Mouse (Mus musculus): ENCODE data around the gene Gm20696. TPM values are rescaled to one million over a fixed set of nuclear protein-coding genes. Genes with fewer than 3 reads are reported as not detected.

Gene Gm20696
- total and polyA plus RNA-seq, 3 experiments: 1.5 to 7.1 TPM; not detected in 1

DNA sequence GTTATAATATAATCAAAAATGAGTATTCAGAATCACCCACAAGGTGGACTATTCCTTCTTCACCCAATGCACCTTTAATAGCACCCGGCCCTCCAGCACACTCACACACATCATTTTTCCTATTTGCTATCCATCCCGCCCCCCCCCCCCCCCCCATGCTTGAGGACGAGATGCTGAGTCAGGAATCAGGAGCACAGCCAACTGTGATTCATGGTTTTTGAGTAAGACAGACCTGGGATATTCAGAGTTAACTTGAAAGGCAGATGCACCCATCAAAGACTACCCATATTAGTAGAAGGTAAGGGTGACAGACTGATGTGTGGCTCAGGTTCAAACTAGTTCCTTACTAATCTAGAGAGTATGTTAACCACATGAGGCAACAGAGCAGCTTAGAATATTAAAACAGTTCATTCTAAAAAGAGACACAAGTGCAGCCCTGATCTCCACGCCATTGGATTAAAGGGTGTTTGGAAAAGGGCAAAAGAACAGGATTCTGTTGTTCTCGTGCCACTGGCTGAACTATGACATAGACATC lies 417.0 kb downstream of the Gm20696 start:
- H3K27me3 ChIP-seq (ENCODE audit: insufficient read depth, low read length): no peaks in the 10 kb centered on the region
- H3K36me3 ChIP-seq (replicated peaks): peaks cover 2% of the 10 kb centered on the region
- DNase-seq (ENCODE audit: low spot score) (no peak), ATAC-seq (ENCODE audit: extremely low read depth, insufficient number of reproducible peaks, low FRiP score, poor library complexity, severe bottlenecking) (no peak)
- H3K9me3 ChIP-seq (replicated peaks): no peaks in the 10 kb centered on the region
- H3K4me1 ChIP-seq (ENCODE audit: insufficient read depth, low read depth, low read length): no peaks in the 10 kb centered on the region
- H3K4me3 ChIP-seq (ENCODE audit: low read depth, low read length): no peak overlapping the region
- TF ChIP-seq TAL1 (conservative IDR thresholded peaks at IDR 0.05; ENCODE audit: low read depth, low read length) (no peak), POLR2AphosphoS5 (IDR thresholded peaks at IDR 0.05; ENCODE audit: insufficient replicate concordance, low read depth, low read length) (no peak), CTCF (IDR thresholded peaks at IDR 0.05; ENCODE audit: low read depth, low read length) (no peak), GATA1 (IDR thresholded peaks at IDR 0.05; ENCODE audit: borderline replicate concordance, low read length) (no peak), GATA2 (IDR thresholded peaks at IDR 0.05; ENCODE audit: borderline replicate concordance, low read depth, low read length) (no peak)

DNA sequence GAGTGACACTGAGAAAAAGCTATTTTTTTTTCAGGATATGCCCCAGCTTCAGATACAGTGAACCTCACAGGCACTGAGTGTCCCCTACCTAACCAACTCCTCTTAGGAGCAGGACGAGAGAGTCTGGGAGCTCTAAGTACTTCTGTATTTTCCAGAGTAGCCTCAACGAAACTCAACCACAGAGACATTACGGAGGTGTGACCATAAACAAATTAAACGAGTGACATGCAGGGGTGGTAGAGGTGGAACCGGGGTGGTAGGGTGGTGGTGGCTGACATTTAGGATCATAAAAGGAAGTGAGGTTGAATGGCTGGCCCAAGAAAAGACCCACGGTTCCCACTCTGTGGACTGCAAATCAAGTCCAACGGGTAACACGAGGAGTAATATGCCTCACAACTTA lies 418.2 kb downstream of the Gm20696 start:
- DNase-seq (ENCODE audit: low spot score) (no peak), ATAC-seq (ENCODE audit: extremely low read depth, insufficient number of reproducible peaks, low FRiP score, poor library complexity, severe bottlenecking) (no peak)
- TF ChIP-seq CTCF (IDR thresholded peaks at IDR 0.05; ENCODE audit: low read depth, low read length) (no peak), GATA2 (IDR thresholded peaks at IDR 0.05; ENCODE audit: borderline replicate concordance, low read depth, low read length) (no peak), POLR2AphosphoS5 (IDR thresholded peaks at IDR 0.05; ENCODE audit: insufficient replicate concordance, low read depth, low read length) (no peak), TAL1 (conservative IDR thresholded peaks at IDR 0.05; ENCODE audit: low read depth, low read length) (no peak), GATA1 (IDR thresholded peaks at IDR 0.05; ENCODE audit: borderline replicate concordance, low read length) (no peak)
- no peaks in the 10 kb centered on the region for H3K4me1 ChIP-seq (ENCODE audit: insufficient read depth, low read depth, low read length)
- no peaks in the 10 kb centered on the region for H3K27me3 ChIP-seq (ENCODE audit: insufficient read depth, low read length)
- no peaks in the 10 kb centered on the region for H3K9me3 ChIP-seq (replicated peaks)
- peaks cover 2% of the 10 kb centered on the region for H3K36me3 ChIP-seq (replicated peaks)
- no peak overlapping the region for H3K4me3 ChIP-seq (ENCODE audit: low read depth, low read length)

DNA sequence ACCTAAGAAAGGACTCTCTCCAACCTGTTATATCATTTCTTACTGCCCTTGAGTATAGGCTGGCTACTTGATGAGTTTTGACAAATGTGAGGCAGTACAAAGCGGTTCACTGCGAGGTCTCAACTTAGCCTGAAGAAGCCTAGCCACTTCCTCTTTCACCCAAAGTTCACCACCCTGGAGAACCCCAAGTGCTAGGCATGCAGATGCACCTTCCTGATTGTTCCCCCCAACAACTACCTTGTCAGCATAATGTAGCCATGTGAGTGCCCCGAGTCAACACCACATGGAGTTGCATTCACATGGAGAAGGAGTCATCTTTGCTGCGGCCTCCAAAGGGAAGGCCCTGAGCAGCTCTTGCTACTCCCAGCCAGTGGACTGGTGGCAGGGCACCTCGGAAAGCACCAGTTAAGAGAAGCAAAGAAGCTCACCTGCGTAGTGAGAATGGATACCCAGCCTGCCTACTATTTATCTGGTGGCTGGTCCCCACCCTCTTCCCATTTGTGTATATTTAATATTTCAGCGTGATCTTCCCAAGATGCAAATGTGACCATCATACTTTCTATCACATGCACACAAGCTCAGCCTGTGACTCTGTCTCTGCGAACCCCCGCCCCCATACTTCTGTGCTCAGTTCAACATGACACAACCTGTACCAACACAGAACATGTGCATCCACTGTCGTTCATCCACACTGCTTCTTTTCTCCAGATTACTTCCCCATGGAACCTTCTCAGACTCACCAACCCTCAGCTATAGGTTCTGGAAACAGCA lies 424.8 kb downstream of the Gm20696 start:
- DNase-seq (ENCODE audit: low spot score): peak; percentile 21
- no peak overlapping the region for H3K4me3 ChIP-seq (ENCODE audit: low read depth, low read length)
- no peaks in the 10 kb centered on the region for H3K27me3 ChIP-seq (ENCODE audit: insufficient read depth, low read length)
- no peaks in the 10 kb centered on the region for H3K9me3 ChIP-seq (replicated peaks)
- peaks cover 9% of the 10 kb centered on the region for H3K4me1 ChIP-seq (ENCODE audit: insufficient read depth, low read depth, low read length)
- no peaks in the 10 kb centered on the region for H3K36me3 ChIP-seq (replicated peaks)
- TF ChIP-seq GATA1 (IDR thresholded peaks at IDR 0.05; ENCODE audit: borderline replicate concordance, low read length) (no peak), CTCF (IDR thresholded peaks at IDR 0.05; ENCODE audit: low read depth, low read length) (no peak), TAL1 (conservative IDR thresholded peaks at IDR 0.05; ENCODE audit: low read depth, low read length) (no peak), POLR2AphosphoS5 (IDR thresholded peaks at IDR 0.05; ENCODE audit: insufficient replicate concordance, low read depth, low read length) (no peak), GATA2 (IDR thresholded peaks at IDR 0.05; ENCODE audit: borderline replicate concordance, low read depth, low read length) (no peak)
- ATAC-seq (ENCODE audit: extremely low read depth, insufficient number of reproducible peaks, low FRiP score, poor library complexity, severe bottlenecking): peak; percentile 60

DNA sequence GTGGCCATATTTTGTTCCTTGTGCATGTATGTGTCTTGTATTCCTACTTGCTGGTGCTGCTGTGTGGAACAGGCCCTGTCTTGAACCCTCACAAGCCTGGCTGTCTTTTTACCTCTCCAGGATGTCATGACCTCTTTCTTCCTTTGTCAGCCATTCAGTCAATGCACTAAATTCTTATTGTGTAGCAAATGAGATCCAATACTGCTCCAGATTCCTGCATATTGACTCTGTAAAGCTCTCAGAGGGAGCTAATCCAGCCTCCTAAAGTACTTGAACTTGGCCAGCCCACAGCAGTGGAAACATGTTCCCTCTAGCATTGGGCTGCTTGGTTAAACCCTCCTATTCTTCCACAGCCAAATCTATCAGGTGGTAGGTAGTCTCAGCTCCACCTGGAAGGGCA lies 425.8 kb downstream of the Gm20696 start:
- DNase-seq (ENCODE audit: low spot score) (no peak), ATAC-seq (ENCODE audit: extremely low read depth, insufficient number of reproducible peaks, low FRiP score, poor library complexity, severe bottlenecking) (no peak)
- no peaks in the 10 kb centered on the region for H3K9me3 ChIP-seq (replicated peaks)
- TF ChIP-seq TAL1 (conservative IDR thresholded peaks at IDR 0.05; ENCODE audit: low read depth, low read length): no peak
- no peak for TF ChIP-seq POLR2AphosphoS5 (IDR thresholded peaks at IDR 0.05; ENCODE audit: insufficient replicate concordance, low read depth, low read length)
- TF ChIP-seq CTCF (IDR thresholded peaks at IDR 0.05; ENCODE audit: low read depth, low read length): no peak
- TF ChIP-seq GATA2 (IDR thresholded peaks at IDR 0.05; ENCODE audit: borderline replicate concordance, low read depth, low read length): no peak
- no peak for TF ChIP-seq GATA1 (IDR thresholded peaks at IDR 0.05; ENCODE audit: borderline replicate concordance, low read length)
- H3K4me3 ChIP-seq (ENCODE audit: low read depth, low read length): no peak overlapping the region
- peaks cover 9% of the 10 kb centered on the region for H3K4me1 ChIP-seq (ENCODE audit: insufficient read depth, low read depth, low read length)
- no peaks in the 10 kb centered on the region for H3K36me3 ChIP-seq (replicated peaks)
- no peaks in the 10 kb centered on the region for H3K27me3 ChIP-seq (ENCODE audit: insufficient read depth, low read length)

DNA sequence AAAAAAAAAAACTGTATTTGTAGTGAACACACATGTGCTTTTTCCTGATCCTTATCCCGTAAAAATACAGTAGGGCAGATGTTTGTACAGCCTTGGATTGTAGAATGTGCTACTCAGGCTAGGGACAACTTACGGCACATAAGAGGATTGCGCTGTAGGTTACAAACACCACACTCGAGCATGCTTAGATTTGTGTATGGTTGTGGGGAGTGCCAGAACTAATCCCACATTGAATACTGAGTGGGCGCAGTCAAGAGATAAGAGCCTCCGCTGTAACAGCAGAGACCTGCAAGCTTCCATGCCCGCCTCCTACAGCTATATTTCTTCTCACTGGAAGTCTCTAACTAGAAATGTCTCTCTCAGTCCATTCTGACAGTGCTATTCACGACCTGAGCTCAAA lies 431.0 kb downstream of the Gm20696 start:
- no peak for DNase-seq (ENCODE audit: low spot score)
- H3K4me1 ChIP-seq (ENCODE audit: insufficient read depth, low read depth, low read length): peaks cover 9% of the 10 kb centered on the region
- no peak for ATAC-seq (ENCODE audit: extremely low read depth, insufficient number of reproducible peaks, low FRiP score, poor library complexity, severe bottlenecking)
- H3K27me3 ChIP-seq (ENCODE audit: insufficient read depth, low read length): no peaks in the 10 kb centered on the region
- no peaks in the 10 kb centered on the region for H3K9me3 ChIP-seq (replicated peaks)
- no peak overlapping the region for H3K4me3 ChIP-seq (ENCODE audit: low read depth, low read length)
- H3K36me3 ChIP-seq (replicated peaks): peaks cover 8% of the 10 kb centered on the region
- no peak for TF ChIP-seq TAL1 (conservative IDR thresholded peaks at IDR 0.05; ENCODE audit: low read depth, low read length)
- TF ChIP-seq CTCF (IDR thresholded peaks at IDR 0.05; ENCODE audit: low read depth, low read length): no peak
- TF ChIP-seq POLR2AphosphoS5 (IDR thresholded peaks at IDR 0.05; ENCODE audit: insufficient replicate concordance, low read depth, low read length): no peak
- no peak for TF ChIP-seq GATA1 (IDR thresholded peaks at IDR 0.05; ENCODE audit: borderline replicate concordance, low read length)
- TF ChIP-seq GATA2 (IDR thresholded peaks at IDR 0.05; ENCODE audit: borderline replicate concordance, low read depth, low read length): no peak

DNA sequence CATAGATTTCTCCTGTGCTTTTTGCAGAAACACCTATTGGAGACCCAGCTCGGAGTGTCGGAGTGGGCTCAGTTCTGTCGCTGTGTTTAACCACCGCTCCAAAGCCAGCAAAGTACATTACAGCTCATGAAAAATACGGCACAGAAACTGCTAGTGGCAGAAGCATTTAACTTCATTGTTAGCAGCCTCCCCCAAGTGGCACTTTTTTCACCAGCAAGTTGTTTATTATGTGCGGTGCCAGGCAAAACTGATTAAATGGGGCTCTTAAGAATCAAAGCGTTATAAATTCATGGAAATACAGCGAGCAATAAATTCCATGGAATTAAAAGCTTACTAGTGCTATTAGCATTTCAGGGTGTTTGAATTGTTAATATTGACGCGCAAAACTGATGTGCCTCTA lies 433.2 kb downstream of the Gm20696 start:
- Histone ChIP-seq H3K4me3 (ENCODE audit: low read depth, low read length) (no peak overlapping the region), H3K27me3 (ENCODE audit: insufficient read depth, low read length) (no peaks in the 10 kb centered on the region), H3K9me3 (replicated peaks) (no peaks in the 10 kb centered on the region), H3K4me1 (ENCODE audit: insufficient read depth, low read depth, low read length) (peaks cover 9% of the 10 kb centered on the region), H3K36me3 (replicated peaks) (peaks cover 10% of the 10 kb centered on the region)
- no peak for DNase-seq (ENCODE audit: low spot score)
- ATAC-seq (ENCODE audit: extremely low read depth, insufficient number of reproducible peaks, low FRiP score, poor library complexity, severe bottlenecking): no peak
- no peak for TF ChIP-seq POLR2AphosphoS5 (IDR thresholded peaks at IDR 0.05; ENCODE audit: insufficient replicate concordance, low read depth, low read length)
- no peak for TF ChIP-seq CTCF (IDR thresholded peaks at IDR 0.05; ENCODE audit: low read depth, low read length)
- no peak for TF ChIP-seq GATA1 (IDR thresholded peaks at IDR 0.05; ENCODE audit: borderline replicate concordance, low read length)
- TF ChIP-seq TAL1 (conservative IDR thresholded peaks at IDR 0.05; ENCODE audit: low read depth, low read length): no peak
- TF ChIP-seq GATA2 (IDR thresholded peaks at IDR 0.05; ENCODE audit: borderline replicate concordance, low read depth, low read length): no peak

Measured in G1E (cell line).